Mouse (Mus musculus) lung, postnatal 0 days (tissue): ENCODE measurements around the gene Mdm2. TPM values are rescaled to one million over a fixed set of nuclear protein-coding genes. Genes with fewer than 3 reads are reported as not detected.

Experiments used
- ATAC-seq: fragments of 200-750 bp; cut with Nextera tagmentation; 2 replicates; pipeline ENCODE4 v1.8.0; 2017; ENCODE audit warnings: moderate library complexity
- DNase-seq: peaks from one replicate; pipeline ENCODE4 v3.0.0-alpha.2; 2016; ENCODE audit warnings: low spot score
- H3K27ac ChIP-seq: fragments of 300-500 bp; sonication (generic); 2 replicates; pipeline ENCODE4 v1.5.1; 2014; ENCODE audit warnings: antibody characterized with exemption, mild to moderate bottlenecking, low read length, mixed read lengths
- H3K27me3 ChIP-seq: fragments of 300-500 bp; sonication (generic); replicated peaks from 2 replicates; pipeline ENCODE4 v1.6.1; 2014; ENCODE audit warnings: low read length, mixed read lengths; ENCODE audit not compliant: insufficient read depth
- H3K36me3 ChIP-seq: fragments of 300-500 bp; sonication (generic); 2 replicates; pipeline ENCODE4 v1.6.1; 2014; ENCODE audit warnings: low read length, mixed read lengths; ENCODE audit not compliant: insufficient read depth
- H3K4me1 ChIP-seq: fragments of 300-500 bp; sonication (generic); 2 replicates; pipeline ENCODE4 v1.6.1; 2014; ENCODE audit warnings: antibody characterized with exemption, low read depth, low read length, mixed read lengths; ENCODE audit not compliant: insufficient read depth
- H3K4me2 ChIP-seq: fragments of 300-500 bp; sonication (generic); replicated peaks from 2 replicates; pipeline ENCODE4 v1.6.1; 2014; ENCODE audit warnings: low read depth, mild to moderate bottlenecking, low read length, moderate library complexity, mixed read lengths
- H3K4me3 ChIP-seq: fragments of 300-500 bp; sonication (generic); 2 replicates; pipeline ENCODE4 v1.5.1; 2014; ENCODE audit warnings: low read depth, low read length
- H3K9ac ChIP-seq: fragments of 300-500 bp; sonication (generic); replicated peaks from 2 replicates; pipeline ENCODE4 v1.6.1; 2014; ENCODE audit warnings: low read depth, mild to moderate bottlenecking
- H3K9me3 ChIP-seq: fragments of 300-500 bp; sonication (generic); 2 replicates; pipeline ENCODE4 v1.6.1; 2016; ENCODE audit warnings: low read length, mixed read lengths
- CTCF ChIP-seq: IDR thresholded peaks from 2 replicates; pipeline ENCODE4 v1.5.1; 2016; ENCODE audit warnings: antibody characterized with exemption, mild to moderate bottlenecking
- EP300 ChIP-seq: IDR thresholded peaks from 2 replicates; pipeline ENCODE4 v1.6.1; 2016; ENCODE audit warnings: antibody characterized with exemption, mild to moderate bottlenecking, control low read depth
- WGBS: fragments of 180-500 bp; shearing (Covaris S2); extraction: QIAGEN DNeasy Blood & Tissue Kit; methylation state at CpG from one replicate; pipeline ENCODE4 v1.1.7; 2014; 5-methylcytosine and 5-hydroxymethylcytosine counted together
- polyA plus RNA-seq: library from polyadenylated mRNA; unstranded; fragments of >200 nt; fragmentation: Nextera tagmentation; extraction: Ambion mirVana; gene quantifications from 2 replicates; pipeline ENCODE4 v1.2.1, GENCODE M21; 2015

Mdm2 gene
- polyA plus RNA-seq, 1 experiment from 2014 or later: 22.7 TPM

GRCm38 (mm10) chr10:117700450-117700849 is 10.1 kb downstream of the Mdm2 start:
- DNase-seq: no peak
- Histone ChIP-seq H3K9me3 (no peaks in the 10 kb centered on the region), H3K9ac (no peak overlapping the region), H3K27me3 (no peaks in the 10 kb centered on the region), H3K4me1 (no peaks in the 10 kb centered on the region), H3K27ac (no peak overlapping the region), H3K4me2 (no peak overlapping the region), H3K36me3 (peaks cover 65% of the 10 kb centered on the region), H3K4me3 (no peak overlapping the region)
- no peak for ATAC-seq
- TF ChIP-seq CTCF: no peak
- TF ChIP-seq EP300: no peak
- 92% methylated on average over 1 of the region's 1 CpGs for WGBS

GRCm38 (mm10) chr10:117699914-117700313 is 10.6 kb downstream of the Mdm2 start:
- H3K27ac ChIP-seq: no peak overlapping the region
- H3K4me2 ChIP-seq: no peak overlapping the region
- TF ChIP-seq CTCF (no peak), EP300 (no peak)
- no peak for ATAC-seq
- no peaks in the 10 kb centered on the region for H3K9me3 ChIP-seq
- WGBS: 95% methylated on average over 4 of the region's 4 CpGs
- no peak for DNase-seq
- H3K4me3 ChIP-seq: no peak overlapping the region
- H3K27me3 ChIP-seq: no peaks in the 10 kb centered on the region
- no peaks in the 10 kb centered on the region for H3K4me1 ChIP-seq
- H3K9ac ChIP-seq: no peak overlapping the region
- H3K36me3 ChIP-seq: peaks cover 65% of the 10 kb centered on the region

GRCm38 (mm10) chr10:117698313-117699138 is 12.0 kb downstream of the Mdm2 start:
- Histone ChIP-seq H3K9ac (no peak overlapping the region), H3K4me2 (no peak overlapping the region), H3K27me3 (no peaks in the 10 kb centered on the region), H3K9me3 (no peaks in the 10 kb centered on the region), H3K4me3 (no peak overlapping the region), H3K36me3 (peaks cover 69% of the 10 kb centered on the region), H3K4me1 (no peaks in the 10 kb centered on the region), H3K27ac (no peak overlapping the region)
- no peak for DNase-seq
- 95% methylated on average over 10 of the region's 10 CpGs for WGBS
- no peak for ATAC-seq
- no peak for TF ChIP-seq EP300
- no peak for TF ChIP-seq CTCF

GRCm38 (mm10) chr10:117697561-117698115 is 12.9 kb downstream of the Mdm2 start:
- H3K9ac ChIP-seq: no peak overlapping the region
- no peak overlapping the region for H3K4me2 ChIP-seq
- TF ChIP-seq CTCF: no peak
- TF ChIP-seq EP300: no peak
- peaks cover 67% of the 10 kb centered on the region for H3K36me3 ChIP-seq
- H3K27ac ChIP-seq: no peak overlapping the region
- DNase-seq (no peak), ATAC-seq (peak; percentile 21; the same call in 1 of the 2 replicates)
- H3K9me3 ChIP-seq: no peaks in the 10 kb centered on the region
- H3K4me1 ChIP-seq: no peaks in the 10 kb centered on the region
- no peaks in the 10 kb centered on the region for H3K27me3 ChIP-seq
- 91% methylated on average over 3 of the region's 3 CpGs for WGBS
- H3K4me3 ChIP-seq: no peak overlapping the region

- no peak for TF ChIP-seq CTCF
- TF ChIP-seq EP300: no peak
- Histone ChIP-seq H3K9ac (no peak overlapping the region), H3K4me1 (no peaks in the 10 kb centered on the region), H3K4me3 (no peak overlapping the region), H3K4me2 (no peak overlapping the region), H3K27ac (no peak overlapping the region), H3K27me3 (no peaks in the 10 kb centered on the region), H3K9me3 (no peaks in the 10 kb centered on the region), H3K36me3 (peaks cover 70% of the 10 kb centered on the region)
- ATAC-seq (no peak), DNase-seq (no peak)
- 95% methylated on average over 6 of the region's 6 CpGs for WGBS
Measured at GRCm38 (mm10) chr10:117696827-117697560, 13.6 kb downstream of the Mdm2 start.

GRCm38 (mm10) chr10:117696021-117696826 is 14.3 kb downstream of the Mdm2 start:
- no peak for TF ChIP-seq EP300

More at GRCm38 (mm10) chr10:117696021-117696826, 14.3 kb downstream of the Mdm2 start:
- Histone ChIP-seq H3K36me3 (peaks cover 70% of the 10 kb centered on the region; the same call in 1 of the 2 replicates), H3K4me2 (no peak overlapping the region), H3K4me1 (no peaks in the 10 kb centered on the region), H3K4me3 (no peak overlapping the region), H3K9ac (no peak overlapping the region), H3K27me3 (no peaks in the 10 kb centered on the region), H3K27ac (no peak overlapping the region), H3K9me3 (no peaks in the 10 kb centered on the region)
- DNase-seq: no peak
- 70% methylated on average over 8 of the region's 8 CpGs for WGBS
- no peak for ATAC-seq
